Mouse (Mus musculus) embryo, embryonic 9.5 days (tissue): ENCODE results near the gene Ucp3.

Source experiments
- DNase-seq: peaks from one replicate; pipeline ENCODE4 v3.0.0-alpha.2; 2017; ENCODE audit errors: extremely low spot score

Ucp3 gene

DNA sequence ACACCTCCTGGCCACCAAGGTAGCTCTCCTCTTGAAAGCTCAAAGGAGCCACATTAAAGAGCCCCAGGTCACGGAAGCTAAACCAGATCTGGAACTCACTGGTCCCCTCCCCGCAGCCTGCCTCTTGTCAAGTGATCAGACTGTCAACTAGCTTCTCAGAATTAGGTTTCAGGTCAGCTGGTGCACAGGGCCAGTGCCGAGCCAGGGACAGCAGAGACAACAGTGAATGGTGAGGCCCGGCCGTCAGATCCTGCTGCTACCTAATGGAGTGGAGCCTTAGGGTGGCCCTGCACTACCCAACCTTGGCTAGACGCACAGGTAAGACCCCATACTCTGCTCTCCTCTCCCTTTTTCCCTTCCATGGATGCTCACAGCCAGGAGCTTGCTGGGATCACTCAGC lies at the start of gene Ucp3:
Ucp3 (plus strand) TSS at position 214 of the 400 bp plus-strand sequence.
- DNase-seq, result no peak

DNA sequence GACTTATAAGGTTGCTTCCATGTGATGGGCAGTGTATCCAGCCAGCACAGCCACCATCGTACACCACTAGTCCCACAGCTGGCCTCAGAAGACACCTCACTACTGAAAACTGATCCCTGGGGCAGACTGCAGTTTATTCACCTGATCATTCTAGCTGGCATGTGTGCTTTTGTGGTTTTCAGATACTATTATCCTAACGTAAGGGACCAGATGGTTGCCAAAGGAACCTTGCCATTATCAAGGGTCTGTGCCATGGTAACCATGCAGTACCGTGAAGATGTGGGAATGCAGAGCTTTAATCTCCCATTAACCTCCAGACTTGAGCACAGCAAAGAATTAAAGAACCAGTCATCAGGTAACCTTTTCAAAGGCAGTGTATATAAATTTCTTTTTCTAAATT lies 47.0 kb upstream of the Ucp3 start:
- no peak for DNase-seq

DNA sequence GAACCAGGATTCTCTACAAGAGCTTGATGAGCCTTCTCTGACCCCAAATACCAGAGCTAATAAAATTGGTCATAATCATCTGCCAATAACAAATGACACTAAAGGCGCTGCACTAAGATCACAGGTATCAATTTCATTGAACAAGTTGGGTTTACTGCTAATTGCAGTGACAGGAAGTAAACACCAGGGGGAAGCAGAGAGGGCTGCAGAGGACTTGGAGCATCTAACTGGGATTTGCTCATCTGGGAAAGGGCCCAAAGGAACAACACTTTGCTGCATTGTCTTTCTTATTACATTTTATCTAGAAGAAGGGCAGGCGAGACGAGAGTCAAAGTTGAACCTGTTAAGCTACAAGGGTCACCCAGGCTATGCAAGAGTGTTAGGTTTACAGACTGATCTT lies 43.7 kb upstream of the Ucp3 start:
- DNase-seq, result peak; percentile 51

DNA sequence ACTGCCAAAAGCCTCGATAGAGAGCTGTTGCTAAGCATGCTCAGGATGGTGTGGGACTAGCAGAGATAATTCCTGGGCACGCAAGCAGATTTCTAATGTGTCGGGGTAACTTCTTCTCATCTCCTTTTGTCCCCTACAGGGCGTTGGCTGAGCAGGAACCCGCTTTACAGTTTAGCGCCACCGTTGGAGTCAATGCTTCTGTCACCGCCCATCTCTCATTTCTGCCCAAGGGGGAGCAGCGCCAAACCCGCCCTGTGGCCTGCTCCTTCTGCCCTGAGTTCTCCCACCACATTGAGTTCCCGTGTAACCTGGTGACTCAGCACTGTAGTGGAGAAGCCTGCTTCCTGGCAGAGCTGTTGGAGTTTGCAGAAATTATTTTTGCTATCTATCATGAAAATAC lies 42.9 kb upstream of the Ucp3 start:
- no peak for DNase-seq

DNA sequence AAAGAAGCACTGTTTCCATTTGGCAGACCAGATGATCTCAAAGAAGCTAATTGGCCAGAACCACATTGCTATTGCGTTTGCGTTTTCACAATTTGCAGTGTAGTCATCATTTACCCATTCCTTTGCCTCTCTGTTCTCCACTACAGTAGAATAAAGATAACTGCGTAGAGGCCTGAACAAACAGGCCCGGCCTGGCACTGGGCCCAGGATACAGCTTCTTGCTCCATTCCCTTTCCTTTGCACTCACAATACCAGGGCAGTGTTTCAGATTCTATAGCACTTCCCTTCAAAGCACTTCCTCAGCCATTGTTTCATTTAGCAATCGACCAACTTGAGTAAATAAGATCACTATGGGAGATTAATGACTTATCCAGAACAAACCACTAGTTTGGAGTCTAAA lies 41.7 kb upstream of the Ucp3 start:
- no peak for DNase-seq

DNA sequence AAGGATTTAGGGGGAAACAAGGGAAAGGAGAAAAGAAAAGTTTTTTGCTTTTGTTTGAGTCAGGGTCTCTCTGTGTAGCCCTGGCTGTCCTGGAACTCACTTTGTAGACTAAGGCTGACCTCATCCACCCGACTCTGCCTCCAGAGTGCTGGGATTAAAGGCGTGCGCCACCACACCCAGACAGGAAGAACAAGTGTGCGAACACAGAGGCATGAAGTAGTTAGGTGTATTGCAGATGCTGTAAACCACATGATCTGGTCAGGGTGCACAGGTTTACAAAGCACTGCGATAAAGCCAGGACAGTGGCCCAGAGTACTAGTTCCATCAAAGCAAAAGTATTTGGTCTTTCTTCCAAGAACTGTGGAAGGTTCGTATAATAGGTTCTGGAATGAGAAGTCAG lies 39.5 kb upstream of the Ucp3 start:
- no peak for DNase-seq

DNA sequence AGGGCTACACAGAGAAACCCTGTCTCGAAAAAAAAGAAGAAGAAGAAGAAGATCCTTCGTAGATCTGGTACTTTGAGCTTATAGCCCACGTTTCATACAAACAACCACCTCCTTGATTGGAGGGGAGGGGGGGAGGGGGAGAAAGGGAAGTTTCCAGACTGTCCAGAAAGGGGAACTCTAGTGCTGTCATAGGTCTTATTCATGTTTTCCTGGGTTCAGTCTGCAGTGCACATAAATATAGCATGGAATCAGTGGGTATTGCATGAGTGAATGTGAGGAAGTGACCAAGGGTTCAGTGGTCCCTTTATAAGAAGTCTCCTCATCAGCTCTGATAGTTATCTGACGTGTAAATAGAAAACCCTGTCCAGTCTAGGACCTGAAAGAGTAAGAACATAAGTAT lies 29.1 kb upstream of the Ucp3 start:
- DNase-seq, result no peak

DNA sequence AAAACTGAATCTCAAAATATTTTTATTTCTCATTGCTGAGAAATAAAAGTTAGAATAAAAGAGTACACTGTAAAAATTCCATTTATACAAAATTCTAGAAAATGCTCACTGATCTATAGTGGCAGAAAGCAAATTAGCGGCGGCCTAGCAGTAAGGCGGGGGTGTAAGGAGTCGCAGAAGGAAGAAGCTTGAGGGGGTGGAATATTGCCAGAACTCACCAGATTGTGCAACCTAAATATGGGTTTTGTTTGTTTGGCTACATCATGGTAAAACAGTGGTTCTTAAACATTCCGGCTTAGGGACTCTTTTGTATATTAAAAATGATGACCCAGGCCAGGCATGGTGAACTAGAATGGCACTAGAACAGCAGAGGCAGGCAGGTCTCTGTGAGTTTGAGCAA lies 26.5 kb upstream of the Ucp3 start:
- no peak for DNase-seq

DNA sequence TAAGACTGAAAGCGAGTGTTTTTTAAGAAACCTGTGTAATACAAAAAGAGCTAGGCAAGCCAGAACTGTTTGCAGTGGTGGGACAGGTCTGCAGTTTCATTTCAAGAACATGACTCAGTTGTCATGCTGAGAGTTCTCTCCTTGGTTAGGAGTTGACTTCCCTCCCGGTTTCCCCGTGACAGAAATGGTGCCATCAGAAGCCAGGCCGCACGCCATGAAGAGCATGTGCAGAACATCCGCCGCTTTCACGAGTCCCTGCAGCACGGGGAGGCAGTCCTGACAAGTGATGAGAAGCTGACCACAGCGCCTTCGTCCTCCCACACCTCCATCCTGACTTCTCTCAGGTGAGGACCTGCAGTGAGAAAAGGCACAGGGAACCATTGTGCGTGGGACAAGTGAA lies 24.3 kb upstream of the Ucp3 start:
- DNase-seq, result no peak

DNA sequence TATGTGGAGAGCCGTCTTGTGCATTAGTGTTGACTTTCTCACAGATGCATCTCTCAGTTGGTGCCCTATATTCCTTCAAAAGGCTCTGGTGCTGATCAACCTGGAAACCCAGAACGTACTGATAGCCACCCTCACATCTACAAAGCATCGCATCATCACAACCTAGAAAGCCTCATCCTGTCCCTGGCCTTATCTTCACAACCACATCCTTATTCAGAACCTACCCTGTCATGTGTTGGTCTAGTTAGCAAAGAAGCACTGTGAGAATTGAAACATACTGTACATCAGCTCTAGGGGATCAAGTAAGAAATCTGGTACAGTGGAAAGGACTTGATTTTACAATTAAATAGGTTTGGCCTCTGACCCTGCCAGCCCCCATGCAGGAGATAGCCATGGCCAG lies 23.8 kb upstream of the Ucp3 start:
- no peak for DNase-seq

DNA sequence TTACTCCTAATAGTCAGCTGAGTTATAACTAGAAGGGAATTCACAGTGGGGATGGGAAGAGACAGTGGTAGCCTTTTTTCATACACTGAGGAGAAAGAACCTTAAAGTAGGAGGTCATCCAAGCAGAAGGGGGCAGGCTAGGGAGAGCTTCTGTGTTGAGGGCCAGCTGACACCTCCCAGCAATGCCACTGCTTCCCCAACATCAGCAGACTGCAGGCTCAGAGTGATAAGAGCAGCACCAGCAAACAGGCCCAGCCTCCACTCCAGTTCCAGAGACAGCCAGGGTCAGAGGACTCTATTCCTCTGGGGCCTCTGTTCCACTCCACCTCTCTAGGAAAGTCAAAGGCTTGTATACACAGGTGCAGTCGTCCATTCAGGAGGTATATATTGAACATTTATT lies 14.6 kb upstream of the Ucp3 start:
- no peak for DNase-seq

DNA sequence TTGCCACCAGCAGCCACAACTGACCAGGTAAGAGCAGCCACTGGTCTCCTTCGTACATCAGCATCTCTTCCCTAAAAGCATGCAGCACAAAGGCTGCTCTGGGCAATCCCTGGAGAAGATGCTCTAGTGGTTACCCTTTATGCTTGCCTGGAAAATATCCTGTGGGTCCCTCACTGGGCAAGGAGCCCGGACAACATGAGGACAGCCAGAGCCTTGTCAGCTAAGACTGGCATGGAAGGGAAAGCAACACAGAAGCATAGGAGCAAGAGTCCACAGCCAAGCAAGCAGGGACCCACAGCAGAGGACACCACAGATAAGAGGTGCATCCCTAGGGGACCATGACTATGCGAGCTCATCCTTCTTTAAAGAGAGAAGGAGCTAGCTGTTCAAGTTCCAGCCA lies 12.9 kb upstream of the Ucp3 start:
- no peak for DNase-seq

DNA sequence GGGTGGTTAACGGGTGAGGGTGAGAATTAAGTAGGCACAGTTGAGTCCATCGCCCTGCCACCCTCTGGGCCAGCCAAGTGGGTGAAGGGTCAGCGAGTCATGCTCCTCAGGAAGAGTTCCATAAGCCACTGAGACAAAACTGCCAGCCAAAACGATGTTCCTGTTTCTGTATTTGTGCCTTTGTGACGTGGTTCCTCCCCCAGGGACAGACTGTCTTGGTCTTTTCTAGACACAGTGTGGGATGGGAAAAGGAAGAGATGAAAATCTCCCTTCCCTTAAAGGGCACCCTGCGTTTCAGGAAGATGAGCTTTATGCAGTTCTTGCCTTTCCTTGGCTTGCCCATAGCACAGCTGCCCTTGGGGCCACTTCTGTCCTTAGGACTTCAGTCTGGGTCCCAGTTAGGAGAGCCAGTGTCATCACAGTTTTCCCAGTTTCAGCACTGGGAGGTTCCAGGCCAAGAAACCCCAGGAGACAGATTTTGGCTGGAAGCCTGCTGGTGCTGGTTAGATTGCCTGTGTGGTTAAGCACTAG lies 11.1 kb upstream of the Ucp3 start:
- no peak for DNase-seq

DNA sequence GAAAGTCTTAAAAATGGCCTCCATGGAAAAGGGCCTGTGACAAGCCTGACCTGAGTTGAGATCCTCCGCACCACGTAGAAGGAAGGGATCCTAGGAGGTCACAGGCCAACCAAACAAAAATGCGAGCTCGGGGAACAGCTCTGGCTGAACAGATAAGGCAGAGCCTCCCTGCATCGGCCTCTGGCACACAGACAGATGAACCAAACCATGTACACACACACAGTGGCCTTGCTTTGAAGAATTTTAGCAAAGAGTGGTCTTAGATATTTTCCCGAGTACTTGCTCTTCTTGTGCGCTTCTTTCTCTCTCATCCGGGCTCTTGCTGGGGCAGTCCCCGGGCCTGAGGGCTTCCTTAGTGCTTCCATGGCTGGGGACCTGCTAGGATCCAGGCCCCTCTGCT lies 9.6 kb upstream of the Ucp3 start:
- no peak for DNase-seq

DNA sequence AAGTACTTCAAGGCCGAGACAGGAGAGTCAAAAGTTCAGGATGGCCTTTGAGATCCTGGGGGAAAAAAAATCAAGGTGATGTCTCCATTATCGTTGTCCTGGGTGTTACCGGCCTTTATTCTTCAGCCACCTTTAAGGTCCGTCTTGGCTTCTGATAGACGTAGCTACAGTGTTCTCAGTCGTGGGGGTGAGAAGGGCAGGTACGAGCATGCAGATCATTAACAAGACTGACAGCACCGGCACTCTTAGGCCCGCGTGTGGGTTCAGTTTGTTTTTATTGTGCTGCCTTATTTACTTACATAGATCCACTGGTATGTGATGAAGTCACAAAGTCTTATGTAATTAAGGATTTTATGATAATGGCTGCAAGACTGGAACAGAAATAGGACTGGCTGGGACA lies 9.0 kb upstream of the Ucp3 start:
- no peak for DNase-seq

DNA sequence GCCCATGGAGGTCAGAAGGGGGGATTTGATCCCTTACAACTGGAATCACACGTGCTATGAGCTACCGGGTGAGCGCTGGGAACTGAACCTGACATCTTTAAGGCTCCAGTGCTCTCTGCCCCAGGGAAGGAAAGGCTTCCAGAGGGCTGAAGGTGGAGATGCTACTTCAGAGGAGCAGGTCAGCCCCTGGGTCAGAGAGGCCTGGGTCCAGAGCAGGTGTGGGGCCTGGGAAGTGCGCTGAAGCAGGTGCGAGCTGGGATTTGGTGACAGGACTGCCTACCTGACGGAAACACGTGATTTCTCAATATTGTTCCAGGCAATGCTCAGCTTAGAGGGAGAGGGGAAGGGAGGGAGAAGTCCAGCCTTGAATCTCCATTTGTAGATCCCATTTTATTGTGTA lies 8.5 kb upstream of the Ucp3 start:
- DNase-seq, result no peak

DNA sequence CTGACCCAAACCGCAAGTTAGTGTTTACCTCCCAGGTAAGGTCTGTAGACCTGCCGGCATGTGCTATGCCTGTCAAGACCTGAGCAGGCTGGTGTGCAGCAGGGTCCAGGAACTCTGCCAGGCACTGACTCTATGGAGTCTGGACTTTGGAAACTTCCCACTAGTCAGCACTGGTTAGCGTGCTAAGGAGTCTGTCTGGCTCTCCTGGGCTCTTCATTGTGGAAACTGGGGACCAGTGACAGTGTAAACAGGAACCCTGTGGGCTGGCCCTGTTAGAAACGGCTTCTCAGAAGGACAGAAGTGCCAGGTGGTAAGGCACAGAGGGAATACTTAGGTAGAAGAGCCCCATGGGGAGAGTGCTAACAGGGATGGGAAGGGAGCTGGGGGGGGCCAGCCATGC lies 7.5 kb upstream of the Ucp3 start:
- DNase-seq, result no peak

DNA sequence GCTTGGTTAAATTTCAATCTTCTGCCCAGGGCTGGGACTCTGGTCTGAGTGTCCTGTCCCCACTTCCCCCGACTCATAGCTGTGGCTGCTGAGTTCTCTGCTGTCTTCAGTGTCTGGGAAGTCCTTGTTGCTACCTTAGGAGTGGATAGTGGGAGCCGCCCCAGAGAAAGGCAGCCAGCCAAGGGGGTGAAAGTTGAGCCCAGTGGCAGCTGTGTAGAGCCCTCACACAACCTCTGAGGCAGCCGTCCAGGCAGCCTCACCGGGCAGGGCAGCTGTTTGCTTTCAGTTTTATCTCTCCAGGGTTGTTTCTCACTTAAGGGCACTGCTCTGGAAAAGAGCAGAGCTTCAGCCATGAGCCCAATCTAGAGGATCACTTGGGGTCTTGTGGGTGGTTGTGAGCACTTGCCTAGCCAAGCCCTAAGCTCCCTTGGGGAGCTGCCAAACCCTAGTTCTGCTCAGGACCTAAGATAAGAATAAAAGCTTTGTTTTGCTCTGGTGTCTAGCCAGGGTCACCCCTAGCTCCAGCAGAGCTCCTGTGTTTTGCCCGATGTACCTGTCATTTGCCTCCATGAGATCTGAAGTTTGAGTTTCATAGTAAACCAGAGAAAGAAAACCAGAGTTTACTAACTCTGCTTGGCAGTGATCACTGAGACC lies 7.0 kb upstream of the Ucp3 start:
- no peak for DNase-seq

DNA sequence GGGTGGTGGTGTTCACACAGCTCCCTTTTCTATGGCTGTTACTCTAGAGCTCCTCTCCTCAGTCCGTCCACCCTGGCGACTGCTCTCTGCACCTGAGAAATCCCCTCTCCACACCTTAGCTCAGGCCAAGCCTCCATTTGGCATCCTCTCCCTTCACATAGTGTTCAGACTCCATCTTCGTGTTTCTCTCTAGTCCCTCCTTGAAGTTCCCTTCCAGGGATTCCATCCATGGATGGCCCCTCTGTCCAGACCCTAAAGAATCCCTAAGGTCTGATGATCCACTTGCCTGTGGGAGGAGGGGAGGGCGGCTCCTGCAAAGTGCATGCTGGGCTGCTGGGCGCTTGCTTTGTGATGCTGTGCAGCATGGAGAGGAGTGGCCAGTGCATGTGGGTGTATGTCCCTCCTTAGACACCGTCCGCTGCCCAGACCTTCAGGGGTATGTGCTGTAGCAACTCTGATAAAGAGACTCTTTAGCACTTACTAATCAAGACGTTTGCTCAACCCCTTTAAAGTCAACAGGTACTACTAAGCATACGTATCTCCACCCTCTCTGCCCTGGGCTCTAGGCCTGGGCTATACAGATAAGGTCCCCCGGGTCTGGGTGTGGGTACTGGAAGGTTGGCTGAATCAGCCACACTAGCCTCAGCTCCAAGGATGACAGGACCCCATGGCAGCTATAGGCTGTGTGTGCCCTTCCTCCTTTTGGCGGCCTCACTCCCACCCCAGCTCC lies 5.8 kb upstream of the Ucp3 start:
- no peak for DNase-seq

DNA sequence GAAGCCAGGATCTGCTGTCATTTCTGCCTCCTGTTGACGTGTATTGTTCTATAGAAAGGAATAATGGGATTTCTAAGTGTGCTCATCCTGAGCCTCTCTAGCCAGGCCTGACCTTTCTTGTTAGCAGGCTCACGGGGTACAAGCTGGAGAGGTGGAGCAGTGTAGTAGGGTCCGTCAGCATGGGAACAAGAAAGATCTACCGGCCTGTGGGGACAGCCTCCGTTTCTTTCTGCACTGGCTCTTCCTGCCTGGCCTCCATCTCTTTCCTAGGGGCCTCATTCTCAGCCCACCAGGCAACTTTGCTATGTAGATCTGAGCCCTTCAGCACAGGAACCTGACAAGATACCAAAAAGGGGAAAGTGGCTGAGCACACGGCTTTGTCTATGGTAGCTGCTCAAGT lies 4.0 kb upstream of the Ucp3 start:
- DNase-seq, result no peak

DNA sequence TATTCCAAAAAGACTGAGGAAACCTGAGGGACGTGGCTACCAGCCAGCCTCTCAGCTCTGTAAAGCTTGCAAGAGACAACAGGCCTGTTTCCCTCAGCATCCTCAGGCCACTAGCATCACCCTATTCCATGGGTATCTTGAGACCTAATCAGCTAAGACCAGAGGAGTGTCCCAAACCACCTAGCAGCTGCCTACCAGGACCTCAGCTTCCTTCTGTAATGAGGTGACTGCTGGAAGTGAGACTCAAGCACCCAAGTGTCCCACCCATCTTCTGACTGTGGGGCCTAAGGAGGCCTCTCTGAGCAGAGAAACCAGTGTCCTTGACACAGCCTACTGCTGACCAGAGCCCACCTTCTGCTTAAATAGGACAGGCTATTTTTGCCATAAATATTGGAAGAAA lies 3.3 kb upstream of the Ucp3 start:
- no peak for DNase-seq

DNA sequence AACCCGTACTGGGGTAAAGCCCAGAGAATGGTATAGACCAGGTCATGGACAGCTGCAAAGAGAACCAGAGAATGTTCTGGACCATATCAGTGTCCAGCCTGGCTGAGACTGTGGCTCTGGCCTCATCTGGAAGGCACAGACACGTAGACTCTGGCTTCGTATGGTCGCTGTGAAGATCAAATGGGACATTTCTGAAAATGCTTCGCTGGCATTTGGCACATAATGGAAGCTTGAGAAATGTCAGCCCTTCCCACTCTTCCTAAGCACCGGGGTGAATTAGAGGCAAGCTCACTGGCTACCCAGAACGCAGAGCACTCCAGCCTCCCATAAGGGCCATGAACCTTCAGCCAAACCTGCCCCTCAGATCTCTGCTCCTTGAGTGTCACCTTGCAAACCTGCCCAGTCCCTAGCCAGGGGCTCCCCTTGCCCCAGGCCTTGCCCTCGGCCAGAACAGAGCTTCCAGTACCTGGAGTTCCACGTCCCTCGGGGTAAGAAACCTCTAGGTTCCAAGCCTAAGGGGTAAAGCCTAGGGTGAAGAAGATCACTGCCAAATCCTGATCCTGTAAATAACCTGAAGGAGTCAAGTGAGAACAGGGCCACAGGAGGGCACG lies 1.9 kb upstream of the Ucp3 start:
- no peak for DNase-seq

DNA sequence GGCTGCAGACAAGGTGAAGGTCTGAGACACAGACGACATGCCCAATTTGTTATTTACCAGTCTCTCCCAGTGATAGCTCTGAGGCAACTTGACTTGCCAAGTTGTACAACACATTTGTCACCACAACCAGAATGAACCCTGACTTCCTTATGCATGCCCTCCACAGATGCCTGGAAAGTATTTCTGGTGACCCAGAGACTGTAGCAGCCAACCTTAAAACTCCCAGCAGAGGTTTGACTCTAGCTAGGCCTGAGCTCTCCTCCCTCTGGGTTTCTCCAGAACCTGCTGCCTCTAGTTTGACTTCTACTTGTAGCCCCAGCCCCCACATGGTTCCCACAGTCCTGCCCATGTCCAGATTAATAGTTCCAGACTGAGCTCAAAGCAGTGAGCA lies 1.4 kb upstream of the Ucp3 start:
- DNase-seq, result no peak
